Mouse (Mus musculus) CD4-positive naive resting alpha-beta T cell, adult 57 days (primary cell): ENCODE results near the gene Rad23a. TPM values are rescaled to one million over a fixed set of nuclear protein-coding genes. Genes with fewer than 3 reads are reported as not detected.

ENCODE experiments used
- total RNA-seq: library from RNA; stranded (reverse); gene quantifications from one replicate; pipeline ENCODE4 v1.2.4, GENCODE M21; 2023

Gene Rad23a
- 61.8 TPM for total RNA-seq

DNA sequence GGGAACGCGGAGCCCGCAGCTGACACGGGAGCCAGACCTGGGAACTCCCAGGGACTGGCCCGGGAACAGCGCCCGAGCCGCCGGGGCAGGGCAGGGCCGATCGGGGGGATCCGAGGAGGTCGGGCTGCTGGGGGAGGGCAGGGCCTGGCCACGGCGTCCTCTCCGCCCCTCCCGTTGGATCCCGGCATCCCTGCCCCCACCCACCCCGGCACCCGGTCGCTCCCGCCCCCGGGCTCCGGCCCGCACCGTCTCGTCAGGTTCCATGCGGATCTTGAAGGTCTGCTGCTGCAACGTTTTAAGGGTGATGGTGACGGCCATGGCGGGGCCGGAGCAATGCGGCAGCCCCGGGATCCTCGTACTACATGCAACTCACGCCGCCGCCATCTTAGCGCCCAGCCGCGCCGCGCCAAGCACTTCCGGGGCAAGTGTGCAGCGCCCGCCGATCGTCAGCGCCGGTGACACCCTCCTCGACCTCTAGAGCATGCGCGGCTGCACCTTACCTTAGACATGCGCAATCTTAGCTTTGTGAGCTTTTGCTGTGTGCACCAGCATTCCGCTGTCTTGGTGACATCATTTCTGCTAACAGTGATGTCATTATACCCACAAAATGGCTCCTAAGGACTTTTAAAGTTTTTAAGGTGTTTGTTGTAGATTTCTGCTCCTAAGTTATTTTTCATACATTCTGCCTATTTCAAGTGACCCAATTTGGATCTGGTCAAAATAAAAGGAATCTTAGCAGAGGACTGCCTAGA, at the start of gene Rad23a:
Gene Rad23a, minus strand, starts transcription at position 418 of the 752 bp plus-strand sequence.

GRCm38 (mm10) chr8:84871376-84872308, 31.2 kb upstream of the Rad23a start, which contains the start of gene Syce2:
Gene Syce2, plus strand, starts transcription at chr8:84872111.

GRCm38 (mm10) chr8:84856864-84857441, 16.5 kb upstream of the Rad23a start, which contains the start of gene Farsa:
Gene Farsa, plus strand, starts transcription at chr8:84856989.

DNA sequence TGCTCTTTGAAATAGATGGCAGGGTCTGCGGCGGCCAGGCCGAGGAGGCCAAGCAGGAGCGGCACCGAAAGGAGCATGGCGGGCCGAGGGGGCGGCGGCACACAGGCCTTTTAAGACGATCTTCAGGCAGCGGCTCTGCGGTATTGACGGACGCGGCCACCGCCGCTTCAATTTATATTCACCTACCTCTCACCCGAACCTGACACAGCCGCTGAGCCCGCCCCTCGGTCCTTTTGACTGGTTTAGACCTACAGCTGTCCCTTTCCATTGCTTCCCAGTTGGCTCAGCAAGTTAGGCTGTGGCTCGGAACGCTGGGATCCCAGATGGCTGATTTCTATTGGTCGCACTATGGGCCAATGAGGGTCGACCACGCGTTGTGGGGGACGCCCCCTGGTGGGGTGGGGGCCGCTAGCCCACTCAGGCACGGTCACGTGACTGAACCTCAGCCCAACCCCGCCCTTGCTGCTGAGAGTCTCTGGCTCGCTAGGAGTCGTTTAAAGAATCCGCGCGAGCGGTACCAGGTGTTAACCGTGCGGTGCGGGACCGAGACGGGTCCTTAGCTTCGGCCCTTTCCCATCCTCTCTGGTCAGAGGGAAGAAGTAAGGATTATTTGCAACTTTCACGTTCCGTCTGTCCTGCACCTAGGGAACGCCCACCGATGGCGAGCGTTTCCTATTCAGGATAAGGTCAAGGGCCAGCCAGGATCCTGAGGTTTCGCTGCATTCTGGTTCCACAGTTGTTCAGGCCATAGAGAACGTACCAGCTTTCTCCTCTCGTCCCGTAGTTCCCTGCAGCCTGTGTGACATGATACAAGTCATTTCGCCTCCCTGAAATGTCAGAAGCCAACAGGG, 6.5 kb upstream of the Rad23a start, which contains the start of gene Calr:
Gene Calr, minus strand, starts transcription at position 213 of the 851 bp plus-strand sequence.

DNA sequence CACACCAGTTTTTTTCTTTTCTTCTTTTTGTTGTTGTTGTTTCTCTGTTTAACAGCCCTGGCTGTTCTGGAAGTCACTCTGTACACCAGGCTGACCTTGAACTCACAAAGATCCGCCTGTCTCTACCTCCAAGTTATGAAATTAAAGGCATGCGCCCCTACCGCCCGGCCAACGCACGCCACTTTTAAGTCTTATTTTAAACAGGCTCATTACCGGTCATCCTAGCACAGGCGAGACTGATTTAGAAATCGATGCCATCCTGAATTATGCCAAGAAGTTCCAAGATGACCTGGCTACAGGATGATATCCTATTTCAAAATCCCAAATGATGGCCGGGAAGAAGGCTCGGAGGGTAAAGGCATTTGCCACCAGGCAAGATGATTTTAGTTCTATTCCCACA, 9.0 kb downstream of the Rad23a start, which contains the start of gene Gadd45gip1:
Gene Gadd45gip1, plus strand, starts transcription at position 33 of the 400 bp plus-strand sequence.

DNA sequence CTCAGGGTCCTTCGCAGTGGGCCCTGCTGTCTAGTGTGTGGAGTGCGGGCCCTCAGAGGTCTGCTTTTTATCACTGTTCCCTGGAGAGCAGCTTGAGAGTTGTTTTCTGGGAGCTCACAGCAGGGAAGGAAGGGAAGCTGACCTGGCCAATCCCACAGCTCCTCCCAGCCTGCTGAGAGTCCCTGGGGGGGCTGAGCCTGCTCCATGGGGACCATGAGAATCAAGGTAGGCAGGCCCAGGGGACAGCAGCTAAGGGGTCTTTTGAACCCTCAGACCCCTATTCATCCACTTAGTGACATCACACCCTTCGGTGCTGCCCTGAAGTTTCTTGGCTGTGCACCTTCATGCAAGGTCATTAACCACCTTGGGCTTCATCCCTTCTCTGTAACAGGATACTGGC, 17.7 kb downstream of the Rad23a start, which contains the start of gene Dand5:
Gene Dand5, minus strand, starts transcription at position 101 of the 400 bp plus-strand sequence.

GRCm38 (mm10) chr8:84799999-84800831, 40.2 kb downstream of the Rad23a start, which contains the start of gene Nfix:
Gene Nfix, minus strand, starts transcription at chr8:84800344.

Other genes starting within 250 kb of the Rad23a start
- gene Ier2, start 177.8 kb downstream of the Rad23a start, total RNA-seq: 269 TPM
- 150 TPM for gene Trmt1, start 154.4 kb downstream of the Rad23a start, total RNA-seq
- 42.9 TPM for gene Nacc1, start 152.8 kb downstream of the Rad23a start, total RNA-seq
- gene Lyl1, start 139.2 kb downstream of the Rad23a start, total RNA-seq: 3.7 TPM
- 13.1 TPM for gene G430095P16Rik, start 117.7 kb downstream of the Rad23a start, total RNA-seq
- gene Nfix, start 40.3 kb downstream of the Rad23a start, total RNA-seq: 11.4 TPM
- 4.1 TPM for gene Dand5, start 17.8 kb downstream of the Rad23a start, total RNA-seq
- gene Gadd45gip1, start 9.1 kb downstream of the Rad23a start, total RNA-seq: 16.4 TPM
- gene Calr, start 6.3 kb upstream of the Rad23a start, total RNA-seq: 437 TPM
- 69.8 TPM for gene Farsa, start 16.3 kb upstream of the Rad23a start, total RNA-seq
- gene Syce2, start 31.4 kb upstream of the Rad23a start, total RNA-seq: 5.5 TPM
- 23.6 TPM for gene Gcdh, start 53.3 kb upstream of the Rad23a start, total RNA-seq
- not detected for gene Klf1, start 61.3 kb upstream of the Rad23a start, total RNA-seq
- gene Dnase2a, start 67.9 kb upstream of the Rad23a start, total RNA-seq: 13.4 TPM
- gene Mast1, start 96.7 kb upstream of the Rad23a start, total RNA-seq: 0.41 TPM
- not detected for gene Rtbdn, start 106.3 kb upstream of the Rad23a start, total RNA-seq
- gene Gm49661, start 128.8 kb upstream of the Rad23a start, total RNA-seq: not detected
- 60.2 TPM for gene Prdx2, start 128.9 kb upstream of the Rad23a start, total RNA-seq
- gene Rnaseh2a, start 129.1 kb upstream of the Rad23a start, total RNA-seq: 43.4 TPM
- gene Junb, start 138.1 kb upstream of the Rad23a start, total RNA-seq: 1,875 TPM
- gene Hook2, start 149.9 kb upstream of the Rad23a start, total RNA-seq: 3.1 TPM
- not detected for gene Best2, start 173.9 kb upstream of the Rad23a start, total RNA-seq
- 56.3 TPM for gene Asna1, start 184.6 kb upstream of the Rad23a start, total RNA-seq
- 195 TPM for gene Trir, start 186.2 kb upstream of the Rad23a start, total RNA-seq
- gene Tnpo2, start 196.2 kb upstream of the Rad23a start, total RNA-seq: 70.3 TPM
- 6.9 TPM for gene Fbxw9, start 219.4 kb upstream of the Rad23a start, total RNA-seq
- not detected for gene Gm5741, start 227.3 kb upstream of the Rad23a start, total RNA-seq
- gene Dhps, start 231.1 kb upstream of the Rad23a start, total RNA-seq: 92.1 TPM
- 63.3 TPM for gene Wdr83os, start 240.1 kb upstream of the Rad23a start, total RNA-seq
- gene Wdr83, start 240.6 kb upstream of the Rad23a start, total RNA-seq: 15.2 TPM
- gene Man2b1, start 242.6 kb upstream of the Rad23a start, total RNA-seq: 114 TPM